Mouse (Mus musculus): ENCODE data around the gene Espnl. TPM values are rescaled to one million over a fixed set of nuclear protein-coding genes. Genes with fewer than 3 reads are reported as not detected.

Gene Espnl
- 0.18 and 0.23 TPM in 2 replicates for polyA plus RNA-seq (2016; fragmentation: Nextera tagmentation; extraction: Ambion mirVana)

GRCm38 (mm10) chr1:91321760-91322438, at the start of gene Espnl:
TSS of gene Espnl (plus strand) at chr1:91322075.
- Histone ChIP-seq H3K9me3 (no peaks in the 10 kb centered on the region), H3K27ac (no peak within 1 kb of the TSS), H3K9ac (no peak within 1 kb of the TSS), H3K4me1 (no peaks in the 10 kb centered on the region), H3K4me3 (no peak within 1 kb of the TSS), H3K27me3 (no peaks in the 10 kb centered on the region; the same call in 1 of the 2 replicates), H3K36me3 (no peaks in the 10 kb centered on the region), H3K4me2 (replicated peaks) (no peak within 1 kb of the TSS)
- no peak for ATAC-seq (ENCODE audit: insufficient number of reproducible peaks, insufficient read depth, low FRiP score, low TSS enrichment)
- WGBS = 69% methylated on average over 19 of the region's 19 CpGs

DNA sequence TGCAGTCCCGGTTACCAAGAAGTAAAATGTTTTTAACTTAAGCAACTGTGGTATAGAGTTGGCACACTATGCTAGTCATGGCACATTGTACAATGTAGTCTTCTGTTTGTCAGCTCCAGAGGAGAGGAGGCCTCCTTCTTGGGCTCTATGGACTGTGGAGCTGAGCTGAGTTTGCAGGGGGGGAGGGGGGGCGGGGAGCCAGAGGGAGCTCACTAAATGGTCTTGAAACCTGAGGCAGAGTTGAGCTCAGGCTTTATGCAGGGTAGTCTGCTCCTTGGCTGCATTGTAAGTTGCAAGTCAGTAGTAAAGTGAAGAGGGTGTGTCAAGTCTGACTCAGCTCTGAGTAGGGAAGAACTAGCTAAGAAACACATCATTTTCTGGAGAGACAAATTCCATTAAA, 49.6 kb upstream of the Espnl start:
- H3K9ac ChIP-seq = no peak overlapping the region
- no peak overlapping the region for H3K4me2 ChIP-seq (replicated peaks)
- H3K36me3 ChIP-seq = peaks cover 20% of the 10 kb centered on the region
- no peaks in the 10 kb centered on the region for H3K4me1 ChIP-seq
- 85% methylated on average over 2 of the region's 2 CpGs for WGBS
- H3K27me3 ChIP-seq = no peaks in the 10 kb centered on the region
- H3K4me3 ChIP-seq = no peak overlapping the region
- H3K9me3 ChIP-seq = no peaks in the 10 kb centered on the region
- no peak overlapping the region for H3K27ac ChIP-seq
- ATAC-seq (ENCODE audit: insufficient number of reproducible peaks, insufficient read depth, low FRiP score, low TSS enrichment) = no peak

GRCm38 (mm10) chr1:91276581-91276980, 45.3 kb upstream of the Espnl start:
- Histone ChIP-seq H3K36me3 (peaks cover 50% of the 10 kb centered on the region), H3K4me2 (replicated peaks) (no peak overlapping the region)
- WGBS = 88% methylated on average over 4 of the region's 4 CpGs

DNA sequence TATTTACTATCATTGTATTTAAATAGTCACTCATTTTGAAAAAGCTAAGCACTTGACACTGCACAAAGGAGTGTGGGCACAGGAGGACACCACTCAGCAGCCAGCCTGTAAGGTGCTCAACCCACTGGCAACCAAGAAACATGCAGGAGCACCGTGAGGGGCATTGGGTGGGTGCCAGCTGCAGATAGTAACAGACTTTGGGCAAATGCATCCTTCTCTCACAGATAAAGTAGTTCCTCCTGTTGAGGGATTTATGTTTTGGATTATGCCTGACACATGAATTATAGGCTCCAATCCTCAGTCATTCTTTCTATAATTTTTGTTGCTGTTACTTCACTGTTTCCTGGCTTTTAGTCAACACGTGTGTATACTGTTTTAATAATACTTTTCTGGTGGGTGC, 44.4 kb upstream of the Espnl start:
- Histone ChIP-seq H3K36me3 (peaks cover 50% of the 10 kb centered on the region), H3K4me1 (no peaks in the 10 kb centered on the region), H3K4me3 (no peak overlapping the region), H3K27ac (no peak overlapping the region), H3K27me3 (no peaks in the 10 kb centered on the region), H3K4me2 (replicated peaks) (no peak overlapping the region), H3K9ac (no peak overlapping the region), H3K9me3 (no peaks in the 10 kb centered on the region)
- no peak for ATAC-seq (ENCODE audit: insufficient number of reproducible peaks, insufficient read depth, low FRiP score, low TSS enrichment)
- 97% methylated on average over 2 of the region's 2 CpGs for WGBS

More at GRCm38 (mm10) chr1:91276581-91276980, 45.3 kb upstream of the Espnl start:
- Histone ChIP-seq H3K27ac (no peak overlapping the region), H3K4me1 (no peaks in the 10 kb centered on the region), H3K27me3 (no peaks in the 10 kb centered on the region), H3K4me3 (no peak overlapping the region), H3K9ac (no peak overlapping the region), H3K9me3 (no peaks in the 10 kb centered on the region)
- no peak for ATAC-seq (ENCODE audit: insufficient number of reproducible peaks, insufficient read depth, low FRiP score, low TSS enrichment)

GRCm38 (mm10) chr1:91278410-91279119, 43.3 kb upstream of the Espnl start:
- WGBS = 97% methylated on average over 3 of the region's 3 CpGs
- ATAC-seq (ENCODE audit: insufficient number of reproducible peaks, insufficient read depth, low FRiP score, low TSS enrichment) = no peak
- Histone ChIP-seq H3K4me1 (no peaks in the 10 kb centered on the region), H3K9me3 (no peaks in the 10 kb centered on the region), H3K27ac (no peak overlapping the region), H3K4me2 (replicated peaks) (no peak overlapping the region), H3K4me3 (no peak overlapping the region), H3K9ac (no peak overlapping the region), H3K36me3 (peaks cover 48% of the 10 kb centered on the region), H3K27me3 (no peaks in the 10 kb centered on the region)

GRCm38 (mm10) chr1:91279126-91279525, 42.7 kb upstream of the Espnl start:
- H3K4me2 ChIP-seq (replicated peaks) = no peak overlapping the region
- 88% methylated on average over 1 of the region's 1 CpGs for WGBS
- H3K4me3 ChIP-seq = no peak overlapping the region
- H3K27ac ChIP-seq = no peak overlapping the region
- no peaks in the 10 kb centered on the region for H3K9me3 ChIP-seq
- H3K4me1 ChIP-seq = no peaks in the 10 kb centered on the region
- H3K9ac ChIP-seq = no peak overlapping the region
- H3K36me3 ChIP-seq = peaks cover 51% of the 10 kb centered on the region
- no peaks in the 10 kb centered on the region for H3K27me3 ChIP-seq
- ATAC-seq (ENCODE audit: insufficient number of reproducible peaks, insufficient read depth, low FRiP score, low TSS enrichment) = no peak

- WGBS = 94% methylated on average over 1 of the region's 1 CpGs
- ATAC-seq (ENCODE audit: insufficient number of reproducible peaks, insufficient read depth, low FRiP score, low TSS enrichment) = no peak
Measured at GRCm38 (mm10) chr1:91282582-91282981, 39.3 kb upstream of the Espnl start.

GRCm38 (mm10) chr1:91289375-91289774, 32.5 kb upstream of the Espnl start:
- no peak for ATAC-seq (ENCODE audit: insufficient number of reproducible peaks, insufficient read depth, low FRiP score, low TSS enrichment)
- Histone ChIP-seq H3K9me3 (no peaks in the 10 kb centered on the region), H3K4me3 (no peak overlapping the region), H3K9ac (no peak overlapping the region), H3K27me3 (no peaks in the 10 kb centered on the region), H3K27ac (no peak overlapping the region), H3K4me1 (no peaks in the 10 kb centered on the region), H3K4me2 (replicated peaks) (no peak overlapping the region), H3K36me3 (peaks cover 48% of the 10 kb centered on the region)
- WGBS = 96% methylated on average over 1 of the region's 1 CpGs

More at GRCm38 (mm10) chr1:91282582-91282981, 39.3 kb upstream of the Espnl start:
- H3K27me3 ChIP-seq = no peaks in the 10 kb centered on the region
- H3K9me3 ChIP-seq = no peaks in the 10 kb centered on the region
- no peak overlapping the region for H3K27ac ChIP-seq
- no peak overlapping the region for H3K4me2 ChIP-seq (replicated peaks)
- peaks cover 61% of the 10 kb centered on the region for H3K36me3 ChIP-seq
- no peaks in the 10 kb centered on the region for H3K4me1 ChIP-seq
- no peak overlapping the region for H3K4me3 ChIP-seq
- no peak overlapping the region for H3K9ac ChIP-seq

GRCm38 (mm10) chr1:91292101-91292825, 29.6 kb upstream of the Espnl start:
- Histone ChIP-seq H3K4me1 (no peaks in the 10 kb centered on the region), H3K4me3 (no peak overlapping the region), H3K36me3 (peaks cover 25% of the 10 kb centered on the region; the same call in 1 of the 2 replicates), H3K9me3 (no peaks in the 10 kb centered on the region), H3K27me3 (no peaks in the 10 kb centered on the region), H3K27ac (no peak overlapping the region), H3K9ac (no peak overlapping the region), H3K4me2 (replicated peaks) (no peak overlapping the region)
- ATAC-seq (ENCODE audit: insufficient number of reproducible peaks, insufficient read depth, low FRiP score, low TSS enrichment) = no peak
- 92% methylated on average over 11 of the region's 11 CpGs for WGBS

GRCm38 (mm10) chr1:91295544-91295943, 26.3 kb upstream of the Espnl start:
- ATAC-seq (ENCODE audit: insufficient number of reproducible peaks, insufficient read depth, low FRiP score, low TSS enrichment) = no peak
- 0 out of 2 replicates have a peak, but pooled peaks cover 3% of the 10 kb centered on the region for H3K4me1 ChIP-seq
- WGBS = 89% methylated on average over 6 of the region's 6 CpGs
- no peaks in the 10 kb centered on the region for H3K27me3 ChIP-seq
- H3K27ac ChIP-seq = no peak overlapping the region
- peaks cover 2% of the 10 kb centered on the region; the same call in 1 of the 2 replicates for H3K36me3 ChIP-seq
- H3K9ac ChIP-seq = no peak overlapping the region
- no peak overlapping the region for H3K4me3 ChIP-seq
- H3K4me2 ChIP-seq (replicated peaks) = no peak overlapping the region
- H3K9me3 ChIP-seq = no peaks in the 10 kb centered on the region

DNA sequence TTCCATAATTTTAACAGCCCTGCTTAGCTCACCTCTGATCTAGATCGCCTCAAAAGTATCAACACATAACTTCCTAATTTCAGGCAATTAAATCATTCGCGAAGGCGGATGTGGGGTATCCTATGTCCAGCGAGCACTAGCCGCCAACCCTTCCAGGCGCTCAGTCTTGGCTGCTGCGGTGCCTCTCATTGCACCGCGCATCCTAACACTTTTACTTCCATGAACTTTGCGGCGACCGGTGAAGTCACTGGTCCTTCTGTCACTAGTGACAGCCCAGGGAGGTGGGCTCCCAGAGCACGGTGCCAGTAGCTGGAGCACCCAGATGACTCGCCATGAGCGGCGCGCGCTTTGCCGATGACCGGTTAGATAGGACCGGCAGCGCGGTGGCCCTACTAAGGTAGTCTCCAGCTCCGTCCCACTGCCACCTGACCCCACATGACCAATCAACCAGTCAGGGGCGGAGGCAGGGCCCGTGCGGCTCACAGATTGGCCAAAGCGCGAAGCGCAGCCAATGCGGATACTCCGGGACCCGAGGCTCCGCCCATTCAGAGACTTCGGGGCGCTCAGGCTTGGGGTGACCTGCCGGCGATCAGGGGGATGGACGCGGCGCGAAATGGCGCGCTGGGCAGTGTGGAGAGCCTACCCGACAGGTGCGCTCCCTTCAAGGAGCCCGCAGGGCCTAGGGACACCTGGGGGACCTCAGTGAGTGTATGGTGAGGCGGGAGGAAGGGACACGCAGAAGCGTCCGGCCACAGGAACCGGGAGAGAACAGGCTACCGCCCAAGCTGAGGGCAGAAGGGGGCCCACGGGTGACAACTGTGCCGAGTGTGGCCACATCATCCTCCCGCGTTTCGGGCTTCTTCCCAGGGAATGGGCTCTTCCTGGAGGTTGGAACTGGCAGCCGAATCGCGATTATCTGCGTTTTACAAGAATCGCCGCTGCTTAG, 23.8 kb upstream of the Espnl start, which contains the start of gene Scly:
TSS of gene Scly (plus strand) at position 540 of the 946 bp plus-strand sequence.
- Histone ChIP-seq H3K4me3 (peak within 1 kb of the TSS; percentile 92), H3K27me3 (no peaks in the 10 kb centered on the region), H3K9me3 (no peaks in the 10 kb centered on the region), H3K4me2 (replicated peaks) (peak within 1 kb of the TSS; percentile 63), H3K27ac (no peak within 1 kb of the TSS), H3K36me3 (peaks cover 1% of the 10 kb centered on the region; the same call in 1 of the 2 replicates), H3K4me1 (0 out of 2 replicates have a peak, but pooled peaks cover 3% of the 10 kb centered on the region), H3K9ac (peak within 1 kb of the TSS; percentile 61)
- under 1% methylated on average over 65 of the region's 65 CpGs for WGBS
- peak; percentile 99 for ATAC-seq (ENCODE audit: insufficient number of reproducible peaks, insufficient read depth, low FRiP score, low TSS enrichment)
